Mouse (Mus musculus) forebrain, embryonic 16.5 days (tissue): ENCODE data around the gene Lingo1. TPM values are rescaled to one million over a fixed set of nuclear protein-coding genes. Genes with fewer than 3 reads are reported as not detected.

ENCODE experiments used
- ATAC-seq: fragments of 200-750 bp; cut with Nextera tagmentation; 2 replicates; pipeline ENCODE4 v1.8.0; 2017; ENCODE audit warnings: mild to moderate bottlenecking, moderate library complexity
- H3K27ac ChIP-seq: fragments of 300-500 bp; sonication (generic); 2 replicates; pipeline ENCODE4 v1.5.1; 2014; ENCODE audit warnings: low read length, control low read depth
- H3K27me3 ChIP-seq: fragments of 300-500 bp; sonication (generic); replicated peaks from 2 replicates; pipeline ENCODE4 v1.6.1; 2014; ENCODE audit warnings: low read length; ENCODE audit not compliant: control insufficient read depth, insufficient read depth
- H3K36me3 ChIP-seq: fragments of 300-500 bp; sonication (generic); 2 replicates; pipeline ENCODE4 v1.6.1; 2014; ENCODE audit not compliant: control insufficient read depth, insufficient read depth
- H3K4me1 ChIP-seq: fragments of 300-500 bp; sonication (generic); replicated peaks from 2 replicates; pipeline ENCODE4 v1.6.1; 2014; ENCODE audit warnings: low read length; ENCODE audit not compliant: control insufficient read depth, insufficient read depth
- H3K4me2 ChIP-seq: fragments of 300-500 bp; sonication (generic); 2 replicates; pipeline ENCODE4 v1.6.1; 2014; ENCODE audit warnings: mild to moderate bottlenecking, low read length, control low read depth
- H3K4me3 ChIP-seq: fragments of 300-500 bp; sonication (generic); replicated peaks from 2 replicates; pipeline ENCODE4 v1.5.1; 2014; ENCODE audit warnings: mild to moderate bottlenecking, low read length, control low read depth
- H3K9ac ChIP-seq: fragments of 300-500 bp; sonication (generic); replicated peaks from 2 replicates; pipeline ENCODE4 v1.6.1; 2014; ENCODE audit warnings: low read depth, low read length, control low read depth
- H3K9me3 ChIP-seq: fragments of 300-500 bp; sonication (generic); 2 replicates; pipeline ENCODE4 v1.6.1; 2016; ENCODE audit warnings: low read length; ENCODE audit not compliant: control insufficient read depth
- WGBS: fragments of 180-500 bp; shearing (Covaris S2); extraction: QIAGEN DNeasy Blood & Tissue Kit; methylation state at CpG from one replicate; pipeline ENCODE4 v1.1.7; 2014; 5-methylcytosine and 5-hydroxymethylcytosine counted together
- polyA plus RNA-seq: library from polyadenylated mRNA; unstranded; fragments of >200 nt; fragmentation: Nextera tagmentation; extraction: Ambion mirVana; gene quantifications from 2 replicates; pipeline ENCODE4 v1.2.1, GENCODE M21; 2015

Gene Lingo1
- polyA plus RNA-seq, 1 experiment from 2014 or later: 45.0 TPM

DNA sequence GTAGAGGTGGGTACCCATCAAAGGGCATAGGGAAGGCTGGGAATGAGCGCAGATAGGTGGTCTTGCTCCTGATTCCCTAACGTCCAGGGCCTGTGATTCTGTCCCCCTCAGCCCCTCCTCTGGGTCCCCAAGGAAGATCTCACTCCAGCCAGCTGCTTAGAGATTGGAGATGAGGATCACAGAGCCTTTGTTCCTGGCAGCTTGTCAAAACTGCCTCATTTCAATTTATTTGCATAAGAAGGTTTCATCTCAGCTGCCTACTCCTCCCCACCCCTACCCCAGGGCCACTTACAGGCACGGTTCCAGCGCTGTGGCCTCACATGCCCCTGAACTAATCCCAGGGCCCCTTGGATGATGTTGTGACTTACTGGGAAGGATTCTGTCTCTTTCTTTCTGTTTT, 33.9 kb upstream of the Lingo1 start:
- H3K27ac ChIP-seq: no peak overlapping the region
- H3K4me3 ChIP-seq: no peak overlapping the region
- no peaks in the 10 kb centered on the region for H3K36me3 ChIP-seq
- 16% methylated on average over 4 of the region's 4 CpGs for WGBS
- H3K4me1 ChIP-seq: peaks cover 19% of the 10 kb centered on the region
- no peak overlapping the region for H3K4me2 ChIP-seq
- H3K9me3 ChIP-seq: no peaks in the 10 kb centered on the region
- H3K9ac ChIP-seq: no peak overlapping the region
- peak; percentile 77 for ATAC-seq
- peaks cover 3% of the 10 kb centered on the region; the same call in 1 of the 2 replicates for H3K27me3 ChIP-seq

DNA sequence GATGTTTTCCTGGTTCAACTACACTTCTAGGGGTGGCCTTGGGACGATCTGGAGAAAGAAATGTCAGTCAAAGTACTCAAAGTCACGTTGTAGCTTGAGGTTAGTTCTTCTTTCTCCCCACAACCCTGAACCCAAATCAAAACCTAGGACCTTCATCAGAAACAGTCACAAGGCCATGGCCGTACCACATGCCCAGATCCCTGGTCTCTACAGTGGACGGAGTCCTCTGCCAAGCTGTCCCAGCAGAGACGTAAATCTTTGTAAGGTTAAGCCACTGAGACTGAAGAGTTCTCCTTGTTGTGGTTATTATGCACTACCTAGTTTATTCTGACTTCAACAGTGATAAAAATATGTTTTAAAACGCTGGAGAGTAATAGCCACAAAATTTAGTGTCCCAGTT, 32.6 kb upstream of the Lingo1 start:
- Histone ChIP-seq H3K36me3 (no peaks in the 10 kb centered on the region), H3K27ac (no peak overlapping the region), H3K4me3 (no peak overlapping the region), H3K27me3 (peaks cover 3% of the 10 kb centered on the region; the same call in 1 of the 2 replicates), H3K9ac (no peak overlapping the region), H3K4me1 (peaks cover 20% of the 10 kb centered on the region), H3K9me3 (no peaks in the 10 kb centered on the region), H3K4me2 (no peak overlapping the region)
- 87% methylated on average over 6 of the region's 6 CpGs for WGBS
- no peak for ATAC-seq

DNA sequence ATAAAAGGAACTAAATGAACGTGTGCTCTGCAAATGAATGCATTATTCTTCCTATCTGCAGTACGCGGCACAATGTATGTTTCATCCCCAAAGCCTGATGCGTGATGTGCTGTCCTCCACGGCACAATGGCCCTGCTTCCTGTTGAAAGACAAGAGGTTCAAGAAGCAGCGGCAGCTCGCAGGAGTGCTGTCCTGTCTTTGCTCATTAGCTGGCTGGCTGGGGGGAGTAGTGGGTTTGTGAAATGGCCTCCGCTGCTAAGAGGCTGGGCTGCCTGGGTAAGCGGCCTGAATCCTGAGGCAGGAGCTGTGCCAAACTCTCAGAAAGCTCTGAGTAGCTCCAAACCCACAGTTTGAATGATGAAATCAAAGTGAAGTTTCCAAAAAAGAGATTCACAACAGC, 31.9 kb upstream of the Lingo1 start:
- H3K4me1 ChIP-seq: peaks cover 20% of the 10 kb centered on the region

DNA sequence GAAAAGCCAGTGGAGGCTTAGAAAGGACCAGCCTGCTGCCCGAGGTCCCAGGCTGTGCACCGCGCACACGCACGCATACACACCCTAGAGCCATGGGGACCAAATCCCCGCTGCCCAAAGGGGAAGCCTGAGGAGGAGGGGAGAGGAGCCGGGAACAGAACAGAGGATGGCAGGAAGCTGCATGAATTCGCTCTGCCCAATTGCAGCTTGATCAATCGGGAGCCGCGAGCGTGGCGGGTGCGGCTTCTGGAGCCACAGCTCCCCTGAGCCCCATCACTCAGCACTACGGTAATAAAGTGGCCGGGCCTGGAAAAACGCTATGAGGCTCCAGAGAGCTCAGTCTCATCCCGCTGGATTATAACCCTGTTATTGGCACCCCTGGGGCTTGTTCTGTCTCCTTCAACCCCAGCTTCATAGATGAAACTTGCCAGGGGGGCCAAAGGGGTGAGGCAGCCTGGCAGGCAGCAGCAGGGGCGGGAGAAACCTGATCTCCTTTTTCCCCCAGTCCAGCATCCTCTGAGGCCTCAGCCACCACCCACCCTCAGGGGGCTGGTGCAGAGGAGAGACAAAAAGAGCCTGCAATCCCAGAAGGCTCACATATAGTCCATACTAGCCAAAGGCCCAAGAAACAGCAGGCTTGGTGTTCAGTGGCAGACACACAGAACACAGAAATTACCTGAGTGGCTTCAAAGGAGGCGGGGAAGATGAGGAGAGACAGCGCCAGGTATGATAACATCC, 29.4 kb upstream of the Lingo1 start:
- Histone ChIP-seq H3K27me3 (peaks cover 3% of the 10 kb centered on the region; the same call in 1 of the 2 replicates), H3K4me3 (peak overlapping the region; percentile 23), H3K4me2 (peak overlapping the region; percentile 56), H3K4me1 (peaks cover 15% of the 10 kb centered on the region), H3K36me3 (no peaks in the 10 kb centered on the region), H3K9me3 (no peaks in the 10 kb centered on the region), H3K27ac (no peak overlapping the region), H3K9ac (peak overlapping the region; percentile 56)
- 12% methylated on average over 21 of the region's 21 CpGs for WGBS
- no peak for ATAC-seq

More for the DNA sequence above, 31.9 kb upstream of the Lingo1 start:
- peaks cover 3% of the 10 kb centered on the region; the same call in 1 of the 2 replicates for H3K27me3 ChIP-seq
- ATAC-seq: no peak
- 19% methylated on average over 9 of the region's 9 CpGs for WGBS
- H3K9ac ChIP-seq: no peak overlapping the region
- H3K9me3 ChIP-seq: no peaks in the 10 kb centered on the region
- no peak overlapping the region for H3K27ac ChIP-seq
- no peak overlapping the region for H3K4me2 ChIP-seq
- H3K4me3 ChIP-seq: no peak overlapping the region
- no peaks in the 10 kb centered on the region for H3K36me3 ChIP-seq

DNA sequence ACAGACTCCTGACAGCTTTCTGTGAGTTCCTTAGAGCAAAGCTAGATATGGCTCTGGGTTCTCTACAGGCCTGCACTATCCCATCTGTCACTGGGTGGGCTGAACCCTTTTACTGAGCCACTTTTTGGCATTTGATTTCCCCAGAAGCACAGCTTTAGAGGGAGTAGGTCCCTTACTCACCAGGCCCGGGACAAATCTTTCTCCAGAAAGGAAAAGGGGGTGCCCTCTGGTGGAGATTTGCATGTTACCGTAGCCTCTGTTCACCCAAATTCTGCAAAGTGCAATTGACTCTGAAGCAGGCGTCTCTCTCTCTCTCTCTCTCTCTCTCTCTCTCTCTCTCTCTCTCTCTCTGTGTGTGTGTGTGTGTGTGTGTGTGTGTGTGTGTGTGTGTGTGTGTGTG, 28.6 kb upstream of the Lingo1 start:
- no peaks in the 10 kb centered on the region for H3K36me3 ChIP-seq
- H3K27me3 ChIP-seq: peaks cover 3% of the 10 kb centered on the region; the same call in 1 of the 2 replicates
- peak; percentile 63 for ATAC-seq
- no peak overlapping the region for H3K9ac ChIP-seq
- no peak overlapping the region for H3K4me2 ChIP-seq
- H3K4me1 ChIP-seq: peaks cover 8% of the 10 kb centered on the region
- 6% methylated on average over 3 of the region's 3 CpGs for WGBS
- no peak overlapping the region for H3K27ac ChIP-seq
- H3K4me3 ChIP-seq: no peak overlapping the region
- H3K9me3 ChIP-seq: no peaks in the 10 kb centered on the region

DNA sequence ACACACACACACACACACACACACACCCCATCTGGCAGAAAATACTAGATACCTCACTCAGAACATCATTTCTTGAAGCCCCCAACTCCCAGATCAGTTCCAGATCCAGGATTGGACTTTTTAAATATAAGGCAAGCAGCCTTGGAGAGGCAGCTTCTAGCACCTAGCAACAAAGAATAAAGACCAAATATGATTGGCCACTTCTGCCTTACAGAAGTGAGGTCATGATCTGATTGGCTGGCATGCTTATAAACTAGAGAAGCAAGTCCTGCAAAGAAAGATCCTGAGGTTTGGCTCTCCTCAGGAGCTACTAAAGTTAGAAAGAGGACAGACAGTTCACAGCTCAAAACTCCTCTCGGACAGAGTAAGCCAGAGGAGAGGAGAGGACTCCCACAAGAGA, 14.6 kb upstream of the Lingo1 start:
- no peak for ATAC-seq
- Histone ChIP-seq H3K9me3 (no peaks in the 10 kb centered on the region), H3K4me1 (no peaks in the 10 kb centered on the region), H3K27ac (no peak overlapping the region), H3K9ac (no peak overlapping the region), H3K27me3 (no peaks in the 10 kb centered on the region), H3K4me3 (no peak overlapping the region), H3K4me2 (no peak overlapping the region), H3K36me3 (no peaks in the 10 kb centered on the region)
- 78% methylated on average over 1 of the region's 1 CpGs for WGBS

DNA sequence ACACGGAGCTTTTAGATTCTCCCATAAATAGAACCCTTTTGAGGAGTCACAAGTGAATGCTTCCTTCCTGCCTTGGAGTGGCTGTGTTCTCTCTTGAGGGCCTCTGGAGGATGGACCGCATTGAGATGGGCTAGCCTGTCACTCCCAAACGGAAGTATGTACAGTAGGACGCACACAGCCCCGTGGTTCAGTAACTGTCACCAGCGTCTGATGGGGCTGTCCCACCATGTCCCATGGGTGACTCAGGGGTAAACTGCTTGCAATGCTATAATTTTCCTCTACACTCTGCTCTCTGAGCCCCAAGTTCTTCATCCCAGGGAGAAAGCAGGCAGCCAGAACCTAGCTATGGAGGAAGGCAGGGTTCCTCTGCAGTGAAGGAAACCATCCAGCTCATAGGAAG, 11.7 kb upstream of the Lingo1 start:
- no peaks in the 10 kb centered on the region for H3K36me3 ChIP-seq
- H3K27ac ChIP-seq: no peak overlapping the region
- no peaks in the 10 kb centered on the region for H3K4me1 ChIP-seq
- H3K4me3 ChIP-seq: no peak overlapping the region
- no peak overlapping the region for H3K4me2 ChIP-seq
- 94% methylated on average over 6 of the region's 6 CpGs for WGBS
- no peaks in the 10 kb centered on the region for H3K9me3 ChIP-seq
- no peaks in the 10 kb centered on the region for H3K27me3 ChIP-seq
- ATAC-seq: no peak
- H3K9ac ChIP-seq: no peak overlapping the region

DNA sequence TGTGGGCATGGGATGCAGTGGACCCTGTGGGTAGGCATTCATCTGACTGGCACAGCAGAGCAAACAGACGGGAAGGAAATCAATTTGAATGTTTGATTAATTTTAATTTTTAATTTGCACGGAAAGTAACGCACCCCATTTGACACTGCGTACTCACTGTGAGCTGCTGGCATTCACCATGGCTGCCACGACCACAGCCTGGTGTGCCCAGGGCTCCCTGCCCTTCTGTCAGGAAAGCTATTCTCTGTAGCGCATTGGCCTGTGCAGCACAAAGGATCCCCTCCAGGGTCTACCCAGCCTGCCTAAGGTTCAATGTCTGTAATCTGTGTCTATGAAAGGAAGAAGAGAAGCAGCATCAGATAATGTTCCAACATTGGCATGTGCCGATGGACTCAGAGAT, 6.9 kb upstream of the Lingo1 start:
- peaks cover 15% of the 10 kb centered on the region for H3K27me3 ChIP-seq

DNA sequence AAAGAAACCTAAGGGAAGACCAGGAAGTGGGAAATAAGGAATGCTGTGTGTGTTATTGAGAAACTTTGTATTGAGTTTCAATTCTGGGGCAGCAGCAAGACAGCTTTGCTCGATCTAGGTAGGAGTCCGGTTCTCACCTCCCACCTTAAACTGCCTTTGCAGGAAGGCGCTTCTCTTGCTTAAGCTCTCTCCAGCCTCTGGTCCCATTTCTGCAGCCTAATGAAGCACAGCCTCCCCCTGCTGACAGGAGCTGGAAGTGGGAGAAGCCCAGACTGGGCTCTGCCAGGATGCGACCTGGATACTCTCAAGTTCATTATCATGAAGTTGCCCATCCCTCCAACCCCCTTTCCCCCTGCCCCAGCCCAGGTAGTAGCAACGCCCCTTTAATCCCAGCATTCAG, 1.6 kb upstream of the Lingo1 start:
- 5% methylated on average over 5 of the region's 5 CpGs for WGBS
- ATAC-seq: peak; percentile 48; the same call in 1 of the 2 replicates
- Histone ChIP-seq H3K9me3 (no peaks in the 10 kb centered on the region), H3K27ac (no peak overlapping the region), H3K4me1 (peaks cover 13% of the 10 kb centered on the region), H3K9ac (no peak overlapping the region), H3K27me3 (peaks cover 57% of the 10 kb centered on the region), H3K4me3 (no peak overlapping the region), H3K4me2 (no peak overlapping the region), H3K36me3 (no peaks in the 10 kb centered on the region)

More for the DNA sequence above, 6.9 kb upstream of the Lingo1 start:
- WGBS: 83% methylated on average over 7 of the region's 7 CpGs
- no peak for ATAC-seq
- H3K36me3 ChIP-seq: no peaks in the 10 kb centered on the region
- no peak overlapping the region for H3K4me3 ChIP-seq
- H3K4me1 ChIP-seq: no peaks in the 10 kb centered on the region
- no peak overlapping the region for H3K27ac ChIP-seq
- H3K4me2 ChIP-seq: no peak overlapping the region
- H3K9ac ChIP-seq: no peak overlapping the region
- no peaks in the 10 kb centered on the region for H3K9me3 ChIP-seq
